22 mouse cellular contexts compared by ENCODE assay signal in genomic region chr3:122378634-122379033, GRCm38 (mm10).
DNase-seq lines count a peak whose midpoint lies in the region; ATAC-seq and TF ChIP-seq lines count a peak whose summit lies in the region.
"Had no signal": no experiment of that assay in that cellular context is flagged by ENCODE, and none has a peak within 500 bp of the region (broad histone marks: within the 10 kb centered on the region; RNA-seq: fewer than 3 reads in every experiment).

No protein-coding gene starts in this region.

- no peak for TF ChIP-seq CTCF in spleen, adult 2 months (IDR thresholded peaks at IDR 0.05; ENCODE audit: extremely low read depth, insufficient read depth, insufficient read length, insufficient replicate concordance)

- no peak for ATAC-seq in erythroblast, adult 5-6 weeks (replicated peaks; ENCODE audit: low FRiP score, poor library complexity, severe bottlenecking)
- ATAC-seq: CD4-positive, CD25-positive, alpha-beta regulatory T cell, adult 4 months; forebrain, embryonic 16.5 days; hindbrain, postnatal 0 days; intestine, postnatal 0 days had no signal

- H3K79me2 ChIP-seq in macrophage (ENCODE audit: inconsistent target) = no peaks in the 10 kb centered on the region

- H3K27me3 ChIP-seq in spleen, adult 2 months (ENCODE audit: control insufficient read depth, insufficient read depth, low read length) = no peaks in the 10 kb centered on the region
- no peaks in the 10 kb centered on the region for H3K27me3 ChIP-seq in splenic B cell, adult 2 months (ENCODE audit: control insufficient read depth, insufficient read depth, low read length, poor library complexity, severe bottlenecking)
- H3K27me3 ChIP-seq: embryonic facial prominence, embryonic 15.5 days; neural tube, embryonic 15.5 days had no signal

- WGBS in spleen, adult 2 months = 13% methylated on average over 6 of the region's 6 CpGs
- 26% methylated on average over 6 of the region's 6 CpGs for WGBS in macrophage (ENCODE audit: missing documents)

- intact Hi-C loops in heart, postnatal 25 days (cut with DNase I) = no loop called here

- no peaks in the 10 kb centered on the region for H3K36me3 ChIP-seq in spleen, adult 2 months (ENCODE audit: control insufficient read depth, insufficient read depth, low read length)
- H3K36me3 ChIP-seq in macrophage (ENCODE audit: inconsistent target) = no peaks in the 10 kb centered on the region
- H3K36me3 ChIP-seq in splenic B cell, adult 2 months (ENCODE audit: control insufficient read depth, insufficient read depth, low read length, poor library complexity, severe bottlenecking) = no peaks in the 10 kb centered on the region
- H3K36me3 ChIP-seq: embryonic facial prominence, embryonic 15.5 days; heart, embryonic 15.5 days; neural tube, embryonic 15.5 days had no signal

- H3K27ac ChIP-seq in spleen, adult 2 months (ENCODE audit: insufficient read depth, low read length) = 0 out of 2 replicates have a peak overlapping the region, but pooled peaks have one; percentile 5
- H3K27ac ChIP-seq in macrophage = peak overlapping the region; percentile 94
- H3K27ac ChIP-seq: embryonic facial prominence, embryonic 15.5 days; heart, embryonic 15.5 days; hindbrain, postnatal 0 days; kidney, postnatal 0 days; neural tube, embryonic 15.5 days had no signal

- H3K4me3 ChIP-seq in spleen, adult 2 months (ENCODE audit: extremely low read depth, insufficient read depth, insufficient read length) = no peak overlapping the region
- H3K4me3 ChIP-seq in macrophage (ENCODE audit: inconsistent target) = no peak overlapping the region
- H3K4me3 ChIP-seq: embryonic facial prominence, embryonic 15.5 days; heart, embryonic 15.5 days; neural tube, embryonic 15.5 days had no signal

- H3K4me1 ChIP-seq in spleen, adult 2 months (ENCODE audit: control insufficient read depth, insufficient read depth, insufficient read length) = peaks cover 22% of the 10 kb centered on the region; the same call in 1 of the 2 replicates

- DNase-seq in heart, adult 11 months = peak; percentile 94
- DNase-seq in heart, postnatal 25 days (ENCODE audit: low spot score) = no peak
- DNase-seq in spleen, adult 2 months (ENCODE audit: low read depth in 1 of 2, low spot score in 2 of 2) = no peak
- no peak for DNase-seq in spleen, postnatal 10 days (ENCODE audit: low spot score in 2 of 2)
- peak; percentile 62 for DNase-seq in splenic B cell, adult 2 months (ENCODE audit: low read depth, low spot score)
- no peak for DNase-seq in cerebellum, adult 8-10 months
- DNase-seq: adrenal gland, postnatal 14 days; cerebellum, adult 9-10 months; gastrocnemius, postnatal 25 days; heart, postnatal 4 days; thymus, adult 18-20 months; thymus, postnatal 36 days had no signal

- no peak for TF ChIP-seq POLR2A in spleen, adult 2 months (IDR thresholded peaks at IDR 0.05; ENCODE audit: low read depth, low read length)

Comparison
In these comparisons a context has a peak if more than half of its experiments do, and no peak if none do; other contexts are left out.
1. DNase-seq: peak in heart, adult 11 months (single experiment) and splenic B cell, adult 2 months (single experiment); none in heart, postnatal 25 days (single experiment), spleen, adult 2 months (0 of 2), spleen, postnatal 10 days (0 of 2) and cerebellum, adult 8-10 months (single experiment).